Mouse (Mus musculus): ENCODE results near the gene Spink4.

The Spink4 gene

GRCm38 (mm10) chr4:40963536-40963935, 43.7 kb downstream of the Spink4 start:
- DNase-seq (ENCODE audit: low read depth, low spot score), result peak; percentile 52

- DNase-seq (ENCODE audit: low read depth, low spot score), result no peak
These were observed 49.3 kb downstream of the Spink4 start for GRCm38 (mm10) chr4:40969161-40969560.

GRCm38 (mm10) chr4:40969781-40970591, 50.1 kb downstream of the Spink4 start:
- peak; percentile 28 for DNase-seq (ENCODE audit: low read depth, low spot score)

GRCm38 (mm10) chr4:40970592-40970841, 50.7 kb downstream of the Spink4 start:
- no peak for DNase-seq (ENCODE audit: low read depth, low spot score)

GRCm38 (mm10) chr4:40970842-40971701, 51.2 kb downstream of the Spink4 start, which contains the start of gene Nfx1:
Gene Nfx1, plus strand, starts transcription at chr4:40970906.
- peak; percentile 99 for DNase-seq (ENCODE audit: low read depth, low spot score)

GRCm38 (mm10) chr4:40971744-40972143, 51.9 kb downstream of the Spink4 start:
- DNase-seq (ENCODE audit: low read depth, low spot score), result peak; percentile 58

GRCm38 (mm10) chr4:40974011-40974410, 54.2 kb downstream of the Spink4 start:
- peak; percentile 20 for DNase-seq (ENCODE audit: low read depth, low spot score)

GRCm38 (mm10) chr4:40975678-40976077, 55.8 kb downstream of the Spink4 start:
- no peak for DNase-seq (ENCODE audit: low read depth, low spot score)

GRCm38 (mm10) chr4:40976651-40977050, 56.8 kb downstream of the Spink4 start:
- no peak for DNase-seq (ENCODE audit: low read depth, low spot score)

GRCm38 (mm10) chr4:40979430-40979829, 59.6 kb downstream of the Spink4 start:
- DNase-seq (ENCODE audit: low read depth, low spot score), result no peak

Measured in brain, adult 2 months (tissue).